Mouse (Mus musculus): Measurements from ENCODE around the gene Atxn7l2.

Atxn7l2 gene

DNA sequence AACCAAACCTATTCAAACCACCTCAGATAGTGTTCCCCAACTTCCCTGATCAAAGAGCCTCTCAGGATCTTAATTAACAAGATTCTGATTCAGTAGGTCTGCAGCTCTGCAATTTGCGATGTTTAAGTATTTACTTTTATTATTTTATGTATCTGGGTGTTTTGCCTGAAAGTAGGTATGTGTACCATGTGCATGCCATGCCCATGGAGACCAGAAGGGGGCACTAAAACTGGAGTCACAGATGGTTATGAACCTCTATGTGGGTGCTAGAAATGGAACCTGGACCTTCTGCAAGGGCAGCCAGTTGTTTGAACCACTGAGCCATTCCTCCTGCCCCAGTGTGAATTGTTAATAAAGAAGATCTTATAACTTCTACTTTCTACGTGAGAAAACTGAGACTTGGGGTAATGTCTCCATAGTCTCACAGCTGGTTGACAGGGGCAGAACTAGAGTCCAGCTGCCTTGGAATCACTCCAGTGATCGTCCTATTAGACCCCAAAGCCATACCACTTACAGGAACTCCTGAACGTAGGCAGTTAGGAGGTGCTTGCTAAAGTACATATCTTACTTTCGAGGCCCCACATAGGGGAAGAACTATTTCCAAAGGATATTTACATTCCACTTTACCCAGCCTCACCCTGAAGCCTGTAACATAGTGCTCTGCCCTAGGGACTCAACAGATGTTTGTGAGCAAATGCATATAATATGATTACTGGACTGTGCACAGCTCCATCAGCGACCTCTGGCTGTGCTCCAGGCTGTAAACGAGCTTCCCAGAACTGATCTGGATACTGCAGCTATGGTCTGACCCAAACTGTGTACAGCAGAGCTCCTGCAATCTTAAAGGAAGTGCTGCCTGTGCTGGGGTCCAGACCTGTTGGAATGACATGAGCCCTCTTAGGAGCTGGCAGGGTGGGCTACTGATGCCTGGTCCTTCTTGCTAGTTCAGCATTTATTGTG, 31.7 kb downstream of the Atxn7l2 start:
- in situ Hi-C loops (cut with MboI, MseI), result no loop called here

GRCm38 (mm10) chr3:108174672-108175531, 35.8 kb downstream of the Atxn7l2 start:
- in situ Hi-C loops (cut with MboI, MseI), result no loop called here

DNA sequence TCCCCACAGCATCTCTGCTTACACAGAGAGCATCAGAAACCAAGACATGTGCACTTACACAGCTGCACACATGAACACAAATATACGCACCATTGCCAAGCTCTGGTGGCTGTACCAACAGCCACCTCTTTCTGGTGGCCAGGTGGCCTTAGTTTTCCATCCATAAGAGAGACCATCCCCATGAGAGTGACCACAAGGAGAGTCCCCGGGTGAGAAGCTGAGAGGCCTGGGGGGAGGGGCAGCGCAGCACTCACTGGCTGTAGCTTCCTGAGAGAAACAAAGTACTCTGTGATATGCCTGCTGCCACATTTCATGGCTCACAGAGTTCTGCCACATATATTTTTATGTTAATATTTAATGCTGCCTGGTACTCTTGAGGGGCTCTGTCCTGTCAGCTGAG, 41.5 kb downstream of the Atxn7l2 start:
- in situ Hi-C loops (cut with MboI, MseI), result loop anchor here (5.0 to 10.0 kb wide), 2 partner anchors 63 to 216 kb away; partner anchors contain the start of gene Psrc1

DNA sequence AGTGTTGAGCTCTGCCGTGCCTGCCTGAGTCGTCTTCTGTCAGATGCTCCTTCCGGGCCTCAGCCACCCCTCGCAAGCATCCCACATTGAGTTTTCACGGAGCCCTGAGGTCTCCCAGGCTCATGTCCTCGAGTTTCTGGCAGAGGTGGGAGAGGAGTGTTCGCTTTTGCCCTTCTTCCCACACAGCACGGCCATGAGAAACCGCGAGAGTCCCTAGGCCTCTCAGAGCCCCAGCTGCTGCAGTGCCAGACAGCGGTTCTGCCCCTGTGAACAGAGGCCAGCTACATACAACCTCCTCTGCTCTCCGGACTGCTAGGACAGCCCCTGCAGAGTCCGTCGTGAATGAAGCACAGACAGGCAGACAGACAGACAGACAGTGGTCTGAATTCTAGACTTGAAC, 43.2 kb downstream of the Atxn7l2 start:
- in situ Hi-C loops (cut with MboI, MseI), result loop anchor here (5.0 to 10.0 kb wide), 2 partner anchors 65 to 217 kb away; partner anchors contain the start of gene Psrc1

DNA sequence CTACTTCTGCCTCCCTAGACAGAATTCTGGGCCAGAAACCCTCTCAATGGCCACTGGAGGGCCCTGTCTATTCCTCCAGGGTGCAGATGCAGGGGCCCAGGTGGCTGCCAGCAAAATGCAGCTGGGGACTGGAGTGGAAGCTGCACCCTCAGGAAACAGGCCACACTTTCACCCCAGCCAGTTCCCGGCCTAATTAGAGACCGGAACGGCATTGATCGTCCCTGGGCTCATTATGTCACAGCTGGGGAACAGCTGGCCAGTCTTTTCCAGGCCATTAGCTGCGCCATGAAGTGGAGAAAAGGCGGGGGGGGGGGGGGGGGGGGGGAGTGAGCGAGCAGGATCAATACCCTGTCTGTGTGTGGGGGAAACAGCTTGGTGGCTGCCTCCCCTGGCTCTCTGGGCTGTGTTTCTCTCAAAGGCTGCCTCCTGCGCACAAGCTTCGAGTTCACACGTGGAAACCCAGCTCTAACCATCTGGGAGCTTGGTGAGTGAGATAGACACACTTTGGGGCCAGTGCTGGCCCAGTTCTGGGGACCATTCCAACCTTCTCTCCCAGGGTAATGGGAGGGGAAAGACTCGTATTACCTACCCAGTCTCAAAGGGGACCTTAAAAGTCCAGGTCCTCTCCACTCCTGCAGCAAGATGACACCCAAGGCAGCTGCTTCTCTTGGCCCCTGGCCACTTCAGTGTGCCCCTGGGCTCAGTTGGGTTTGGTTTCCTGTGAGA, 44.1 kb downstream of the Atxn7l2 start:
- in situ Hi-C loops (cut with MboI, MseI), result loop anchor here (5.0 to 10.0 kb wide), 2 partner anchors 66 to 218 kb away; partner anchors contain the start of gene Psrc1

GRCm38 (mm10) chr3:108165532-108166315, 45.0 kb downstream of the Atxn7l2 start:
- in situ Hi-C loops (cut with MboI, MseI), result loop anchor here (5.0 to 10.0 kb wide), 2 partner anchors 67 to 219 kb away; partner anchors contain the start of gene Psrc1

DNA sequence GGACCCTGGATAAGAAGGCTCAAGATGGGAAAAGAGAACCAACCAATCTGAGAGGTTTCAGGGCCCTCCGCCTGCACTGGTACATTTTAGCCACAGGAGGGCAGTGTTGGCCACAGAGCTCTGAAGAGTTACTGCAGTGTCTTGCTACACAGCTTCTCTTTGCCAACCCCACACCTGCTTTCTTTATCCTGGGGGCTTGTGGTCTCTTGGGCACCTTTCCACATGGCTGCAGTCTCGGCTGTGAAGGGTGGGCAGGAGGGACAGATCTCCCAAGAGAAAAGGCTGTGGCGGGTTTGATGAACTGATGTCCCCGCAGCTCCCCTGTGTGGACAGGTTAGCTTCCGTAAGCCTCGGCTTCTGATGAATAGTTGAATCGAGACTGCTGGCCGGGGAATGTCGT, 45.9 kb downstream of the Atxn7l2 start:
- in situ Hi-C loops (cut with MboI, MseI), result loop anchor here (5.0 to 10.0 kb wide), 2 partner anchors 67 to 220 kb away; partner anchors contain the start of gene Psrc1

GRCm38 (mm10) chr3:108164091-108164490, 46.6 kb downstream of the Atxn7l2 start:
- in situ Hi-C loops (cut with MboI, MseI), result loop anchor here (10.0 kb wide), 1 partner anchor 221 kb away; the partner anchor contains the start of gene Psrc1

- in situ Hi-C loops (cut with MboI, MseI), result loop anchor here (10.0 kb wide), 1 partner anchor 234 kb away; no protein-coding TSS in a partner anchor
These were observed 52.2 kb downstream of the Atxn7l2 start for GRCm38 (mm10) chr3:108158383-108159037.

- in situ Hi-C loops (cut with MboI, MseI), result loop anchor here (5.0 to 10.0 kb wide), 2 partner anchors 87 to 230 kb away; no protein-coding TSS in a partner anchor
These were observed 56.1 kb downstream of the Atxn7l2 start, which contains the start of gene Gpr61 for GRCm38 (mm10) chr3:108154656-108155055. Gpr61 (minus strand) TSS chr3:108154882.

DNA sequence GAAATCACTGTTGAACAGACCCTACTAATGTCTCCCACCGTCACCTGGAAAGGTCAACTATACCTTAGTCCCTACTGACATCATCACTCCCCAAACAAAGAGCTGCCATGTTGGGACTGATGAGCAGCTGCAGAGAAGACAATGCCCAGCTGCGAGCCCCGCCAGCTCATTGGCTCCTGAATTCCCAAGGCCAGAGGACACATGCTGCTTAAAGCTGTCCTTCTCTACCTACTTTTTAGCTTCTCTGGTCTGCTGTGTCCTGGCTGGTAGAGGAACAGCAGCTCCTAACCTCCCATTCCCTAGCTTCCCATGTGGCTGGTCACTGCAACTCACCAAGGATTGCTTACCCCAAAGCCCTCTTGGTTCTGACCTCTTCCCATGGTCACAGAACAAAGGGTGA, 58.4 kb downstream of the Atxn7l2 start:
- in situ Hi-C loops (cut with MboI, MseI), result loop anchor here (5.0 to 10.0 kb wide), 2 partner anchors 85 to 227 kb away; no protein-coding TSS in a partner anchor
